Mouse (Mus musculus): Measurements from ENCODE around the gene Capn3.

- TF ChIP-seq CTCF (conservative IDR thresholded peaks at IDR 0.05; ENCODE audit: low read length): no peak
- TF ChIP-seq NANOG (IDR thresholded peaks at IDR 0.05; ENCODE audit: borderline replicate concordance, low read length): no peak
Observed at GRCm38 (mm10) chr2:120447306-120447705, 8.5 kb upstream of the Capn3 start.

Data from E14TG2a.4 (cell line).